Mouse (Mus musculus) frontal cortex, postnatal 36 days (tissue): ENCODE results near the gene 4933425L06Rik.

Experiments used
- DNase-seq, 2 experiments: peaks; one replicate each; pipeline ENCODE4 v3.0.0; 2022; ENCODE audit warnings: low spot score in 2 of 2

Gene 4933425L06Rik

DNA sequence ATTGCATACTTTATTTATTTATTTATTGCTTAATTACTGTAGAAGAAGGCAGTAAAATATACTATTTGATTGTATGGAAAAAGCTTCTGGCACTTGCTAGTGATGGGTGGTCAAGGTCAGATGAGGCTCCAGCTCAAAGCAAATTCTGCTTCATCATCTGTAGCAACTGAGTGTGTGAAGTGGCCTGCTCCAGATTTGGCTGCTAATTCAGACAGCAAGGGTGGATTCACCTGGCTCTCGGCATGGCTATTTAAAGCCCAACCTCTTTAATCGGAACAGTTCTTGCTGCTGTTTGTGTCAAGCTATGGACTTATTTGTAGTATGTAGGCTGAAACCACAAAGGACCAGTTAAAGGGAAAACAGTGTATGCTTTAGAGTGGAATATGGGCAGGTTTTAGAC is 50.9 kb downstream of the 4933425L06Rik start:
- no peak for DNase-seq

- DNase-seq = no peak
Observed at GRCm38 (mm10) chr13:105134397-105134796, 52.5 kb downstream of the 4933425L06Rik start.

DNA sequence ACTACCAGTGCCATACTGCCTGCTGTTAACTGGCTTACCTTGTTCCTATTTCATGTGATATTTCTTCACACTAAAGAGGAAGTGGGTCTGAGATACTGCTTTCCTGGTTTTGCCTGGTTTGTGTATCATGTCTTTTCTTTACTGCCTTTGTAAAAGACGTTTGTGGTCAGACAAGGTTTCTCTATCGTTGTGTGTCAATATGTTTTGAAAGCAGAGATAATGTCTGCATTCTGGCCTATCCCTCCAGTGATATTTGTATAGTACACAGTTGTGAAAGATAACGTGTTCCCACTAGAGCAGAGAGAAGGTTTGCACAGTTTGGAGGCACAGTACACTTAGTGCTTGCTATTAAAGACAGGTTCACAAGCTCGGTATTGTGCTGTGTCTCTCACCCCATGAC is 58.0 kb downstream of the 4933425L06Rik start:
- no peak for DNase-seq

- no peak for DNase-seq
Observed at GRCm38 (mm10) chr13:105146827-105147226, 64.9 kb downstream of the 4933425L06Rik start.

GRCm38 (mm10) chr13:105147795-105148418 is 66.0 kb downstream of the 4933425L06Rik start:
- DNase-seq = no peak

- no peak for DNase-seq
Observed at GRCm38 (mm10) chr13:105150006-105150405, 68.1 kb downstream of the 4933425L06Rik start.

DNA sequence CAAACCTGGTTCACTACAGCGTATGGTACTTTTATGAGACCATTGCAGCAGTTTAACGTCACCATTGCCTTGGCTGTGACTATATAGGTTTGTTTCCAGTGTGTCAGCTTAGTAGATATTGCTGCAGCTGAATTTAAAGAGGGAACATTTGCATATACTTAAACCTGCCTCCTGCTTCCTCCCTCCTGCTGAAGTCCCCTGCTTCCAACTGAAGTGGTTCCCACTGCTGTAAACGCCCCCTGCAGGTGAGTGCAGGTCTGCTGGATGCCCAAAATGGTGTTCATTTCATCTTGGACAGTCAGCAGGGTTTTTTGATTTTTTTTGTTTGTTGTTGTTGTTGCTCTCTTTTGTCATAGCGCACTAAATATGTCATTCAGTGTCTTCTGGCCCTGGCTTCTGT is 72.0 kb downstream of the 4933425L06Rik start:
- DNase-seq = peak in 1 of 2 experiments; percentile 27

GRCm38 (mm10) chr13:105165441-105165840 is 83.5 kb downstream of the 4933425L06Rik start:
- no peak for DNase-seq
